Mouse (Mus musculus) lung, postnatal 0 days (tissue): ENCODE measurements around the gene Birc6. TPM values are rescaled to one million over a fixed set of nuclear protein-coding genes. Genes with fewer than 3 reads are reported as not detected.

Experiments
- ATAC-seq: fragments of 200-750 bp; cut with Nextera tagmentation; 2 replicates; pipeline ENCODE4 v1.8.0; 2017; ENCODE audit warnings: moderate library complexity
- DNase-seq: peaks from one replicate; pipeline ENCODE4 v3.0.0-alpha.2; 2016; ENCODE audit warnings: low spot score
- H3K27ac ChIP-seq: fragments of 300-500 bp; sonication (generic); 2 replicates; pipeline ENCODE4 v1.5.1; 2014; ENCODE audit warnings: antibody characterized with exemption, mild to moderate bottlenecking, low read length, mixed read lengths
- H3K27me3 ChIP-seq: fragments of 300-500 bp; sonication (generic); replicated peaks from 2 replicates; pipeline ENCODE4 v1.6.1; 2014; ENCODE audit warnings: low read length, mixed read lengths; ENCODE audit not compliant: insufficient read depth
- H3K36me3 ChIP-seq: fragments of 300-500 bp; sonication (generic); 2 replicates; pipeline ENCODE4 v1.6.1; 2014; ENCODE audit warnings: low read length, mixed read lengths; ENCODE audit not compliant: insufficient read depth
- H3K4me1 ChIP-seq: fragments of 300-500 bp; sonication (generic); 2 replicates; pipeline ENCODE4 v1.6.1; 2014; ENCODE audit warnings: antibody characterized with exemption, low read depth, low read length, mixed read lengths; ENCODE audit not compliant: insufficient read depth
- H3K4me2 ChIP-seq: fragments of 300-500 bp; sonication (generic); replicated peaks from 2 replicates; pipeline ENCODE4 v1.6.1; 2014; ENCODE audit warnings: low read depth, mild to moderate bottlenecking, low read length, moderate library complexity, mixed read lengths
- H3K4me3 ChIP-seq: fragments of 300-500 bp; sonication (generic); 2 replicates; pipeline ENCODE4 v1.5.1; 2014; ENCODE audit warnings: low read depth, low read length
- H3K9ac ChIP-seq: fragments of 300-500 bp; sonication (generic); replicated peaks from 2 replicates; pipeline ENCODE4 v1.6.1; 2014; ENCODE audit warnings: low read depth, mild to moderate bottlenecking
- H3K9me3 ChIP-seq: fragments of 300-500 bp; sonication (generic); 2 replicates; pipeline ENCODE4 v1.6.1; 2016; ENCODE audit warnings: low read length, mixed read lengths
- CTCF ChIP-seq: IDR thresholded peaks from 2 replicates; pipeline ENCODE4 v1.5.1; 2016; ENCODE audit warnings: antibody characterized with exemption, mild to moderate bottlenecking
- EP300 ChIP-seq: IDR thresholded peaks from 2 replicates; pipeline ENCODE4 v1.6.1; 2016; ENCODE audit warnings: antibody characterized with exemption, mild to moderate bottlenecking, control low read depth
- WGBS: fragments of 180-500 bp; shearing (Covaris S2); extraction: QIAGEN DNeasy Blood & Tissue Kit; methylation state at CpG from one replicate; pipeline ENCODE4 v1.1.7; 2014; 5-methylcytosine and 5-hydroxymethylcytosine counted together
- polyA plus RNA-seq: library from polyadenylated mRNA; unstranded; fragments of >200 nt; fragmentation: Nextera tagmentation; extraction: Ambion mirVana; gene quantifications from 2 replicates; pipeline ENCODE4 v1.2.1, GENCODE M21; 2015

Birc6 gene
- polyA plus RNA-seq, 1 experiment from 2014 or later: 108 TPM

- H3K4me3 ChIP-seq: no peak overlapping the region
- WGBS: 94% methylated on average over 7 of the region's 7 CpGs
- H3K4me1 ChIP-seq: no peaks in the 10 kb centered on the region
- H3K4me2 ChIP-seq: no peak overlapping the region
- H3K27ac ChIP-seq: no peak overlapping the region
- DNase-seq (no peak), ATAC-seq (no peak)
- H3K9me3 ChIP-seq: no peaks in the 10 kb centered on the region
- TF ChIP-seq CTCF (no peak), EP300 (no peak)
- no peaks in the 10 kb centered on the region for H3K27me3 ChIP-seq
- H3K9ac ChIP-seq: no peak overlapping the region
- H3K36me3 ChIP-seq: peaks cover 12% of the 10 kb centered on the region; the same call in 1 of the 2 replicates
Measured at GRCm38 (mm10) chr17:74579586-74579985, 51.5 kb downstream of the Birc6 start.

GRCm38 (mm10) chr17:74580738-74581137 is 52.6 kb downstream of the Birc6 start:
- Histone ChIP-seq H3K27ac (no peak overlapping the region), H3K27me3 (no peaks in the 10 kb centered on the region), H3K4me3 (no peak overlapping the region), H3K9me3 (no peaks in the 10 kb centered on the region), H3K4me2 (no peak overlapping the region), H3K4me1 (no peaks in the 10 kb centered on the region), H3K36me3 (peaks cover 12% of the 10 kb centered on the region; the same call in 1 of the 2 replicates), H3K9ac (no peak overlapping the region)
- TF ChIP-seq CTCF (no peak), EP300 (no peak)
- 56% methylated on average over 1 of the region's 1 CpGs for WGBS
- ATAC-seq (peak; percentile 86), DNase-seq (peak; percentile 69)

- TF ChIP-seq EP300 (no peak), CTCF (no peak)
Measured at GRCm38 (mm10) chr17:74586768-74587167, 58.7 kb downstream of the Birc6 start.

GRCm38 (mm10) chr17:74598908-74599307 is 70.8 kb downstream of the Birc6 start:
- H3K4me3 ChIP-seq: no peak overlapping the region
- H3K27me3 ChIP-seq: no peaks in the 10 kb centered on the region
- no peaks in the 10 kb centered on the region for H3K9me3 ChIP-seq
- H3K27ac ChIP-seq: no peak overlapping the region
- H3K4me1 ChIP-seq: no peaks in the 10 kb centered on the region
- TF ChIP-seq CTCF: no peak
- TF ChIP-seq EP300: no peak
- WGBS: 92% methylated on average over 9 of the region's 9 CpGs
- H3K9ac ChIP-seq: no peak overlapping the region
- no peak for DNase-seq
- no peak overlapping the region for H3K4me2 ChIP-seq
- ATAC-seq: no peak
- peaks cover 21% of the 10 kb centered on the region; the same call in 1 of the 2 replicates for H3K36me3 ChIP-seq

More at GRCm38 (mm10) chr17:74586768-74587167, 58.7 kb downstream of the Birc6 start:
- Histone ChIP-seq H3K9me3 (no peaks in the 10 kb centered on the region), H3K36me3 (0 out of 2 replicates have a peak, but pooled peaks cover 4% of the 10 kb centered on the region), H3K9ac (no peak overlapping the region), H3K4me3 (no peak overlapping the region), H3K27me3 (no peaks in the 10 kb centered on the region), H3K27ac (no peak overlapping the region), H3K4me1 (no peaks in the 10 kb centered on the region), H3K4me2 (no peak overlapping the region)
- no peak for DNase-seq
- ATAC-seq: no peak
- WGBS: 74% methylated on average over 3 of the region's 3 CpGs

- Histone ChIP-seq H3K4me3 (no peak overlapping the region), H3K27ac (no peak overlapping the region), H3K9me3 (no peaks in the 10 kb centered on the region), H3K9ac (no peak overlapping the region), H3K4me2 (no peak overlapping the region), H3K36me3 (peaks cover 18% of the 10 kb centered on the region; the same call in 1 of the 2 replicates), H3K27me3 (no peaks in the 10 kb centered on the region), H3K4me1 (no peaks in the 10 kb centered on the region)
- ATAC-seq (no peak), DNase-seq (no peak)
- TF ChIP-seq EP300 (no peak), CTCF (no peak)
- 99% methylated on average over 2 of the region's 2 CpGs for WGBS
Measured at GRCm38 (mm10) chr17:74599396-74599795, 71.3 kb downstream of the Birc6 start.

- ATAC-seq (no peak), DNase-seq (no peak)
- H3K4me1 ChIP-seq: no peaks in the 10 kb centered on the region
- no peak overlapping the region for H3K4me2 ChIP-seq
- no peaks in the 10 kb centered on the region for H3K9me3 ChIP-seq
- WGBS: 89% methylated on average over 1 of the region's 1 CpGs
- no peaks in the 10 kb centered on the region for H3K27me3 ChIP-seq
- H3K36me3 ChIP-seq: peaks cover 9% of the 10 kb centered on the region; the same call in 1 of the 2 replicates
- no peak for TF ChIP-seq CTCF
- no peak for TF ChIP-seq EP300
- H3K9ac ChIP-seq: no peak overlapping the region
- no peak overlapping the region for H3K4me3 ChIP-seq
- no peak overlapping the region for H3K27ac ChIP-seq
Measured at GRCm38 (mm10) chr17:74601201-74601600, 73.1 kb downstream of the Birc6 start.

- no peak overlapping the region for H3K4me3 ChIP-seq
- H3K9ac ChIP-seq: no peak overlapping the region
- peaks cover 26% of the 10 kb centered on the region; the same call in 1 of the 2 replicates for H3K36me3 ChIP-seq
- H3K27me3 ChIP-seq: no peaks in the 10 kb centered on the region
- H3K4me1 ChIP-seq: no peaks in the 10 kb centered on the region
- H3K27ac ChIP-seq: no peak overlapping the region
- no peak overlapping the region for H3K4me2 ChIP-seq
- 68% methylated on average over 3 of the region's 3 CpGs for WGBS
- ATAC-seq (peak; percentile 68), DNase-seq (peak; percentile 78)
- no peaks in the 10 kb centered on the region for H3K9me3 ChIP-seq
- TF ChIP-seq CTCF: no peak
- TF ChIP-seq EP300: peak; percentile 68
Measured at GRCm38 (mm10) chr17:74630798-74631197, 102.7 kb downstream of the Birc6 start.
